Mouse (Mus musculus): Measurements from ENCODE around the gene Rasgef1b. TPM values are rescaled to one million over a fixed set of nuclear protein-coding genes. Genes with fewer than 3 reads are reported as not detected.

Rasgef1b gene
- polyA plus RNA-seq, 1 experiment from 2014 or later = 15.6 TPM

DNA sequence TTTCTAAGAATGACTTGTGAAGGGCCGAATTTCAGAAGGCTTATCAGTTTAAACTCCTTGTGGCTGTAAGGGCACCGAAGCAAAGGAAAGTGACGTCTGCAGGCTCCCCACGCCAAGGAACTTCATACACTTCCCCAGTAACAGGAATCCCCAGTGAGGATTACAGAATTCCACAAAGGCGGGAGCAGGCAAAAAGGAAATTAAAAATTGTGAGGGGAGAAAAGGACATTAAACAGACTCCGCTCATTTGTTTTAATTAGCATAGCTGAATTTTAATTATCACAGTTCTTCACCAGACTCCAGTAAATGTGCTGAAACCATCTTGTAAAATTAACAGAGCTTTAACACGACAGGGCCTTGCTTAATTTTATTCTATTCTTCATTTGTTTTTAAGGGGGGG, 17.2 kb upstream of the Rasgef1b start:
- no peaks in the 10 kb centered on the region for H3K27me3 ChIP-seq (ENCODE audit: control insufficient read depth, insufficient read depth, low read length)
- 57% methylated on average over 7 of the region's 7 CpGs for WGBS
- no peak for ATAC-seq (ENCODE audit: insufficient read depth, low FRiP score)

DNA sequence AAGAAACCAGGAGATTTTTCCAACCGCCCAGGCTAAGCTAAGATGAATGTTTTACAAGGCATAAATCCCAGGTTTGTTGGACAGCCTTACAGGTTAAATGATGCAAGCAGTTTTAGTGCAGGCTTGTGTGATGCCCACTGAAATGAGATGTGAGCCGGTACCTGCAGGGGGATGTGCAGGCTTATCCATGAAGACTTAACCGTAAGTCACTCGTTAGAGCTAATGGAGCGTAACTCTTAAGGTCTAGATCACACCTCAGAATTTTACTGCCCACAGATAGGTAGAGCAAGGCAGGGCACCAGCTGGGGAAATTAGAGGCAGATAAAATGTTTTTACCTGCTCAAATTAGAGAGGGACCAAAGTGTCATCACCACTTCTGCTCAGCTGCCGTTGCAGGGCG, 14.0 kb upstream of the Rasgef1b start:
- H3K36me3 ChIP-seq (ENCODE audit: control insufficient read depth, insufficient read depth, low read length) = no peaks in the 10 kb centered on the region
- H3K27ac ChIP-seq (ENCODE audit: low read length) = no peak overlapping the region
- no peaks in the 10 kb centered on the region for H3K9me3 ChIP-seq (replicated peaks; ENCODE audit: control insufficient read depth, low read length)
- no peak overlapping the region for H3K4me2 ChIP-seq (ENCODE audit: low read depth, low read length)
- H3K4me3 ChIP-seq (replicated peaks; ENCODE audit: low read length) = no peak overlapping the region
- H3K4me1 ChIP-seq (ENCODE audit: control insufficient read depth, insufficient read depth, low read length) = no peaks in the 10 kb centered on the region
- 81% methylated on average over 7 of the region's 7 CpGs for WGBS
- no peak overlapping the region for H3K9ac ChIP-seq (ENCODE audit: low read length)
- H3K27me3 ChIP-seq (ENCODE audit: control insufficient read depth, insufficient read depth, low read length) = no peaks in the 10 kb centered on the region
- ATAC-seq (ENCODE audit: insufficient read depth, low FRiP score) = no peak

More for the DNA sequence above, 17.2 kb upstream of the Rasgef1b start:
- Histone ChIP-seq H3K4me3 (replicated peaks; ENCODE audit: low read length) (no peak overlapping the region), H3K4me1 (ENCODE audit: control insufficient read depth, insufficient read depth, low read length) (no peaks in the 10 kb centered on the region), H3K27ac (ENCODE audit: low read length) (no peak overlapping the region), H3K4me2 (ENCODE audit: low read depth, low read length) (no peak overlapping the region), H3K9ac (ENCODE audit: low read length) (no peak overlapping the region), H3K9me3 (replicated peaks; ENCODE audit: control insufficient read depth, low read length) (no peaks in the 10 kb centered on the region), H3K36me3 (ENCODE audit: control insufficient read depth, insufficient read depth, low read length) (no peaks in the 10 kb centered on the region)

DNA sequence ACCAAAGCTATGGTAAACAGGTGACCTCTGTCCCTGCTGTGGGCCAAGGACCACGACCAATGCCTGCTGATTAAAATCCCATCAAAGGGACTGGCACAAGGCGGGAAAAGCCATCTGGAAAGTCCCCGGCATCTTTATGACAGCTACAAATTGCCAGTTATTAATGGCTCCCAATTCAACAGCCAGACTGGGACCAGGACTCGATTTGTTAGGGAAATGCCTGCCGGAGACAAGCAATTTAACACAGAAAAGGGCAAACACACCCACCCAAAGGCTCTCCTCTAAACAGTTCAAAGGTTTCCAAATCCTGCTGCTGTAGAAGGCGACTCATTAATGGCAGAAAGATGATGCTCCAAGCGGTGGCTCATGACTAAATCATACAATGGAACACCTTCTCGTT, 13.2 kb upstream of the Rasgef1b start:
- H3K9ac ChIP-seq (ENCODE audit: low read length) = no peak overlapping the region
- H3K27me3 ChIP-seq (ENCODE audit: control insufficient read depth, insufficient read depth, low read length) = no peaks in the 10 kb centered on the region
- no peaks in the 10 kb centered on the region for H3K36me3 ChIP-seq (ENCODE audit: control insufficient read depth, insufficient read depth, low read length)
- H3K27ac ChIP-seq (ENCODE audit: low read length) = no peak overlapping the region
- H3K9me3 ChIP-seq (replicated peaks; ENCODE audit: control insufficient read depth, low read length) = no peaks in the 10 kb centered on the region
- WGBS = 39% methylated on average over 8 of the region's 8 CpGs
- H3K4me2 ChIP-seq (ENCODE audit: low read depth, low read length) = no peak overlapping the region
- H3K4me3 ChIP-seq (replicated peaks; ENCODE audit: low read length) = no peak overlapping the region
- H3K4me1 ChIP-seq (ENCODE audit: control insufficient read depth, insufficient read depth, low read length) = no peaks in the 10 kb centered on the region
- ATAC-seq (ENCODE audit: insufficient read depth, low FRiP score) = no peak

DNA sequence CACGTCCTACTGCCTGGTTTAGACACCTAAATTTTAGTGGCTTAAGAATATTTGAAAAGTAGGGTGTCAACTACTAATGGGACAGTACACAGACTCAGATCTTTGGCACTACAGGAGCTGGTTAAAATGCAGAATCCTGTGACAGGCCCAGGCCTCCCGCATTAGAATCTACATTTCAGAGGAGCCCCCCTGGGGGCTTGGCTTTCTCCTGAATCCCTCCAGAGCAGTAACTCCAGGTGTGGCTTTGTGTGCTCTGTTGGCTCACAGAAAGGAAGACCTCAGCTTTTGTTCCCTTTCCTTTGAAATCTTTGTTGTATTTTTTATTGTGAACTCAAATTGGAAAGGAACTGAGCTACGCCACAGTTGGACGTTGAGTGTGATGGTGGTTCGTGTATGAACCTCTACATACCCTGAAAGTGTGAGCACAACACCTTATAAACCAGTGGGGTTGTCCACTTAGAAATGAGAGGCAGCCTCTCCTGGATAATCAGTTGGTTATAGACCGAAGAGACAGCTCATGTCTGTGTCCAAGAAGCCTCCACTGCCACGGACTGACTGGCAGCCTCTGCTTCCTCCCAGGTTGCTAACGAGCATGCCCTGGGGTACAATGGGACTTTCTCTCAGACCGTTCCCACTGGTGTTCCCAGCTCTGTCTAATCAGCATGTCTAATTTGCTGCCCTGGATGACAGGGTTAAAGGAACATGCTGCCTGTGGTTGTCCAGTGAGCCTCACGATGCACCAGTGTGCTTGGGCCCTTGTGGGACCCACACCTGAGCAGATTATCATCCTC, 9.3 kb upstream of the Rasgef1b start:
- Histone ChIP-seq H3K27ac (ENCODE audit: low read length) (no peak overlapping the region), H3K4me3 (replicated peaks; ENCODE audit: low read length) (no peak overlapping the region), H3K9ac (ENCODE audit: low read length) (no peak overlapping the region), H3K4me2 (ENCODE audit: low read depth, low read length) (no peak overlapping the region), H3K9me3 (replicated peaks; ENCODE audit: control insufficient read depth, low read length) (no peaks in the 10 kb centered on the region), H3K4me1 (ENCODE audit: control insufficient read depth, insufficient read depth, low read length) (no peaks in the 10 kb centered on the region), H3K27me3 (ENCODE audit: control insufficient read depth, insufficient read depth, low read length) (0 out of 2 replicates have a peak, but pooled peaks cover 3% of the 10 kb centered on the region), H3K36me3 (ENCODE audit: control insufficient read depth, insufficient read depth, low read length) (no peaks in the 10 kb centered on the region)
- WGBS = 48% methylated on average over 10 of the region's 10 CpGs
- ATAC-seq (ENCODE audit: insufficient read depth, low FRiP score) = no peak

DNA sequence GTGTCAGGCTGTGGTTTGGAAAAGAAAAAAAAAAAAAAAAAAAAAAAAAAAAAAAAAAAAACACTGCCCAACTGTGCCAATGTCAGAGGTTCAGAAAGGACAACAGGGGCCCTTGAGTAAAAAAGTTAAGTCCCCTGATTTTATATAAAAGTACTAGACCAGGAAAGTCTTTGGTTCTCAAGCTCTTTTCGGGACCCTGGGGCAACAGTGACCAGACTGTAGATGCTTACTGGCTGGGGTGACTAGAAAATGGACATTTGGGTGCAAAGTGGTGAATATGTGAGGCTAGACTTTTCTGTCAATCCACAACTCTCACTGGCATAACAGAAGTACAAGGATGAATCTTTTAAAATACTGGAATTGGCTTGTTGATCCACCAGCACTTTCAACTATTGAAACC, 1.1 kb upstream of the Rasgef1b start:
- H3K9ac ChIP-seq (ENCODE audit: low read length) = no peak overlapping the region
- 89% methylated on average over 1 of the region's 1 CpGs for WGBS
- H3K4me3 ChIP-seq (replicated peaks; ENCODE audit: low read length) = no peak overlapping the region
- H3K4me1 ChIP-seq (ENCODE audit: control insufficient read depth, insufficient read depth, low read length) = peaks cover 12% of the 10 kb centered on the region
- no peak overlapping the region for H3K4me2 ChIP-seq (ENCODE audit: low read depth, low read length)
- ATAC-seq (ENCODE audit: insufficient read depth, low FRiP score) = no peak
- no peak overlapping the region for H3K27ac ChIP-seq (ENCODE audit: low read length)
- peaks cover 12% of the 10 kb centered on the region for H3K27me3 ChIP-seq (ENCODE audit: control insufficient read depth, insufficient read depth, low read length)
- no peaks in the 10 kb centered on the region for H3K9me3 ChIP-seq (replicated peaks; ENCODE audit: control insufficient read depth, low read length)
- no peaks in the 10 kb centered on the region for H3K36me3 ChIP-seq (ENCODE audit: control insufficient read depth, insufficient read depth, low read length)

DNA sequence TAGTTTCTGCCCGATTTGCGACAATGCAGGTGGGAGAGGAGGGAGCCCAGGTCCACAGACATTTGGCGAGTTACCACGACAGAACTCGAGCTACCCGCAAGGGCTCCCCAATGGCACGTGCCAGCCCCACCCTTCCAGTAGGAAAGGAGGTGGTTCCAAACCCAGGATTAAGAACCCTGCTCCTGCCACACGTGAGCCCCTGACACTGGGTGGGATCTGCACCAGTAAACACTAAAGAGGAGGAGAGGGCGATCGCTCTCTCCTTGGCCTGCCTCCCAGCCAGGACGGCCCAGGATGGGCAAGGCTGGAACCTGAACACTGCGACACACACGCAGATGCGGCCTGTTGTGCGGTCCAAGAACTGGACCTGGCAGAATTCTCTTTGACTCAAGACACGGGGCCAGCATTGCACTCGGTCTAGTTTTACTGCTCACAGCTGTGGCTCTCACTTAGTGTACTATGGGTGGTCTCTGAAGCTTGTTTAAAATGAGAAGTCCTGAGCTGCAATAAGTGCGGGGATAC, 557 bp upstream of the Rasgef1b start:
- 2% methylated on average over 18 of the region's 18 CpGs for WGBS
- Histone ChIP-seq H3K4me3 (replicated peaks; ENCODE audit: low read length) (peak overlapping the region; percentile 74), H3K9me3 (replicated peaks; ENCODE audit: control insufficient read depth, low read length) (no peaks in the 10 kb centered on the region), H3K27ac (ENCODE audit: low read length) (no peak overlapping the region), H3K9ac (ENCODE audit: low read length) (peak overlapping the region; percentile 61), H3K36me3 (ENCODE audit: control insufficient read depth, insufficient read depth, low read length) (no peaks in the 10 kb centered on the region), H3K4me1 (ENCODE audit: control insufficient read depth, insufficient read depth, low read length) (peaks cover 12% of the 10 kb centered on the region), H3K27me3 (ENCODE audit: control insufficient read depth, insufficient read depth, low read length) (peaks cover 12% of the 10 kb centered on the region), H3K4me2 (ENCODE audit: low read depth, low read length) (peak overlapping the region; percentile 100)
- ATAC-seq (ENCODE audit: insufficient read depth, low FRiP score) = peak; percentile 58

DNA sequence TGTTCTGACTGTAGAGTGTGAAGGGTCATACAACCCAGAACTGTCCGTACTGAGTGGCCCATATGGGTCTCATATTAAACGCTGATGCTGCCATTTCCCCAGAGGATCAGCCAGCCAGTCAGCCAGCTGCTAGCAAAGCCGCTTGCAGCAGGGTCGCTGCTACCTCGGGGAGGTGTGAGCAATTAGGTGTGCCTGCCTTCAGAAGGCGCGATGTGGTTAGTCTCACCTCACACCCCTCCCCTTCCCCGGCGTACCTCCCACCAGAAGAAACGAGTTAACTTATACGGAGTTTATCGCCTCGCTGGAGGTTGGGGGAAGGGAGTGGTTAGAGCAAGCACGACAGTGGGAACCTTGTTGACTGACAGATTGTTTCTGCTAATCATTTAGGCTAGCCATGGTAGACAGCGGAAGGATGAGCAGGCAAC, 826 bp downstream of the Rasgef1b start:
- WGBS = 1% methylated on average over 15 of the region's 15 CpGs
- Histone ChIP-seq H3K36me3 (ENCODE audit: control insufficient read depth, insufficient read depth, low read length) (no peaks in the 10 kb centered on the region), H3K9me3 (replicated peaks; ENCODE audit: control insufficient read depth, low read length) (no peaks in the 10 kb centered on the region), H3K27me3 (ENCODE audit: control insufficient read depth, insufficient read depth, low read length) (peaks cover 12% of the 10 kb centered on the region), H3K4me2 (ENCODE audit: low read depth, low read length) (peak overlapping the region; percentile 100), H3K27ac (ENCODE audit: low read length) (no peak overlapping the region), H3K9ac (ENCODE audit: low read length) (peak overlapping the region; percentile 71), H3K4me1 (ENCODE audit: control insufficient read depth, insufficient read depth, low read length) (peaks cover 12% of the 10 kb centered on the region), H3K4me3 (replicated peaks; ENCODE audit: low read length) (peak overlapping the region; percentile 74)
- peak; percentile 2; the same call in 1 of the 2 replicates for ATAC-seq (ENCODE audit: insufficient read depth, low FRiP score)

DNA sequence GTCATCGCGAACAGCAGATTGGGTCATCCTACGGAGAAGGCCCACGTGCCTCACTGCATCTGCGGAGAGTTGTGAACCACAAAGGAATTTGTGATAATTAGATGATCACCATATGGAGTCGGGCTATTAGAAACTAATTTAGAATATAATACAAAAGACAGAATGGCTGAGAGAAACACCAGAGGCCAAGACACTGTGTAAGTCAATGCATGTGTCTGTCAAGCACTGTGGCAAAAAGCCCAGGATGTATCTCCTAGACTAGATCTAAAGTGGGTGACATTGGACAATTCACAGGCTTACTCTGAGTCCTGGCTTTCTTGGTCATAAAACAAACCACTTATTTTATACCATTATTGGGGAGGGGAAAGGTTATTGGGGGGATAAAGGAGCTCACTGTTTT, 4.9 kb downstream of the Rasgef1b start:
- Histone ChIP-seq H3K4me2 (ENCODE audit: low read depth, low read length) (no peak overlapping the region), H3K9ac (ENCODE audit: low read length) (no peak overlapping the region), H3K4me1 (ENCODE audit: control insufficient read depth, insufficient read depth, low read length) (0 out of 2 replicates have a peak, but pooled peaks cover 7% of the 10 kb centered on the region), H3K4me3 (replicated peaks; ENCODE audit: low read length) (no peak overlapping the region), H3K27ac (ENCODE audit: low read length) (no peak overlapping the region), H3K9me3 (replicated peaks; ENCODE audit: control insufficient read depth, low read length) (no peaks in the 10 kb centered on the region), H3K27me3 (ENCODE audit: control insufficient read depth, insufficient read depth, low read length) (peaks cover 12% of the 10 kb centered on the region), H3K36me3 (ENCODE audit: control insufficient read depth, insufficient read depth, low read length) (no peaks in the 10 kb centered on the region)
- WGBS = 85% methylated on average over 6 of the region's 6 CpGs
- no peak for ATAC-seq (ENCODE audit: insufficient read depth, low FRiP score)

DNA sequence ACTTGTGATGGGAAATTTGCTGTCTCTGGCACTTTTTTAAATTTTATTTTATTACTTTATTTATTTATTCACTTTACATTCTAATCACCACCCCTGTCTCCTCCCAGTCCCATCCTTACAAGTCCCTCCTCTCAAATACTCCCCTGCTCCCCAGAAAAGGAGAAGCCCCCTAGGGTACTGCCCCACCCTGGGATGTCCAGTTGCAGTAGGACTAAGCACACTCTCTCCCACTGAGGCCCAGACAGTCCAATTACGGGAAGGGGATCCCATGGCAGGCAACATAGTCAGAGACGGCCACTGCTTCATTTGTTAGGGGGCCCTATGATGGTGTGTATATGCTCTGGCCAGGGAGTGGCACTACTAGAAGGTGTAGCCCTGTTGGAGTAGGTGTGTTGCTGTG, 6.6 kb downstream of the Rasgef1b start:
- no peak overlapping the region for H3K4me2 ChIP-seq (ENCODE audit: low read depth, low read length)
- no peak overlapping the region for H3K4me3 ChIP-seq (replicated peaks; ENCODE audit: low read length)
- ATAC-seq (ENCODE audit: insufficient read depth, low FRiP score) = no peak
- no peaks in the 10 kb centered on the region for H3K36me3 ChIP-seq (ENCODE audit: control insufficient read depth, insufficient read depth, low read length)
- no peaks in the 10 kb centered on the region for H3K9me3 ChIP-seq (replicated peaks; ENCODE audit: control insufficient read depth, low read length)
- WGBS = 76% methylated on average over 2 of the region's 2 CpGs
- no peak overlapping the region for H3K27ac ChIP-seq (ENCODE audit: low read length)
- H3K4me1 ChIP-seq (ENCODE audit: control insufficient read depth, insufficient read depth, low read length) = no peaks in the 10 kb centered on the region
- H3K9ac ChIP-seq (ENCODE audit: low read length) = no peak overlapping the region
- peaks cover 11% of the 10 kb centered on the region for H3K27me3 ChIP-seq (ENCODE audit: control insufficient read depth, insufficient read depth, low read length)
